Mouse (Mus musculus): Measurements from ENCODE around the gene Fcho2.

- TF ChIP-seq POLR2A (IDR thresholded peaks at IDR 0.05; ENCODE audit: low read depth, low read length) (no peak), CTCF (conservative IDR thresholded peaks at IDR 0.05; ENCODE audit: insufficient read depth, insufficient read length, low read depth, low read length) (no peak)
Observed at GRCm38 (mm10) chr13:98705501-98705900, 109.7 kb downstream of the Fcho2 start.
